Mouse (Mus musculus) lung, postnatal 0 days (tissue): Measurements from ENCODE around the gene Znrf3. TPM values are rescaled to one million over a fixed set of nuclear protein-coding genes. Genes with fewer than 3 reads are reported as not detected.

Experiments used
- ATAC-seq: fragments of 200-750 bp; cut with Nextera tagmentation; 2 replicates; pipeline ENCODE4 v1.8.0; 2017; ENCODE audit warnings: moderate library complexity
- DNase-seq: peaks from one replicate; pipeline ENCODE4 v3.0.0-alpha.2; 2016; ENCODE audit warnings: low spot score
- H3K27ac ChIP-seq: fragments of 300-500 bp; sonication (generic); 2 replicates; pipeline ENCODE4 v1.5.1; 2014; ENCODE audit warnings: antibody characterized with exemption, mild to moderate bottlenecking, low read length, mixed read lengths
- H3K27me3 ChIP-seq: fragments of 300-500 bp; sonication (generic); replicated peaks from 2 replicates; pipeline ENCODE4 v1.6.1; 2014; ENCODE audit warnings: low read length, mixed read lengths; ENCODE audit not compliant: insufficient read depth
- H3K36me3 ChIP-seq: fragments of 300-500 bp; sonication (generic); 2 replicates; pipeline ENCODE4 v1.6.1; 2014; ENCODE audit warnings: low read length, mixed read lengths; ENCODE audit not compliant: insufficient read depth
- H3K4me1 ChIP-seq: fragments of 300-500 bp; sonication (generic); 2 replicates; pipeline ENCODE4 v1.6.1; 2014; ENCODE audit warnings: antibody characterized with exemption, low read depth, low read length, mixed read lengths; ENCODE audit not compliant: insufficient read depth
- H3K4me2 ChIP-seq: fragments of 300-500 bp; sonication (generic); replicated peaks from 2 replicates; pipeline ENCODE4 v1.6.1; 2014; ENCODE audit warnings: low read depth, mild to moderate bottlenecking, low read length, moderate library complexity, mixed read lengths
- H3K4me3 ChIP-seq: fragments of 300-500 bp; sonication (generic); 2 replicates; pipeline ENCODE4 v1.5.1; 2014; ENCODE audit warnings: low read depth, low read length
- H3K9ac ChIP-seq: fragments of 300-500 bp; sonication (generic); replicated peaks from 2 replicates; pipeline ENCODE4 v1.6.1; 2014; ENCODE audit warnings: low read depth, mild to moderate bottlenecking
- H3K9me3 ChIP-seq: fragments of 300-500 bp; sonication (generic); 2 replicates; pipeline ENCODE4 v1.6.1; 2016; ENCODE audit warnings: low read length, mixed read lengths
- CTCF ChIP-seq: IDR thresholded peaks from 2 replicates; pipeline ENCODE4 v1.5.1; 2016; ENCODE audit warnings: antibody characterized with exemption, mild to moderate bottlenecking
- EP300 ChIP-seq: IDR thresholded peaks from 2 replicates; pipeline ENCODE4 v1.6.1; 2016; ENCODE audit warnings: antibody characterized with exemption, mild to moderate bottlenecking, control low read depth
- WGBS: fragments of 180-500 bp; shearing (Covaris S2); extraction: QIAGEN DNeasy Blood & Tissue Kit; methylation state at CpG from one replicate; pipeline ENCODE4 v1.1.7; 2014; 5-methylcytosine and 5-hydroxymethylcytosine counted together
- polyA plus RNA-seq: library from polyadenylated mRNA; unstranded; fragments of >200 nt; fragmentation: Nextera tagmentation; extraction: Ambion mirVana; gene quantifications from 2 replicates; pipeline ENCODE4 v1.2.1, GENCODE M21; 2015

Gene Znrf3
- polyA plus RNA-seq, 1 experiment from 2014 or later = 16.3 TPM

DNA sequence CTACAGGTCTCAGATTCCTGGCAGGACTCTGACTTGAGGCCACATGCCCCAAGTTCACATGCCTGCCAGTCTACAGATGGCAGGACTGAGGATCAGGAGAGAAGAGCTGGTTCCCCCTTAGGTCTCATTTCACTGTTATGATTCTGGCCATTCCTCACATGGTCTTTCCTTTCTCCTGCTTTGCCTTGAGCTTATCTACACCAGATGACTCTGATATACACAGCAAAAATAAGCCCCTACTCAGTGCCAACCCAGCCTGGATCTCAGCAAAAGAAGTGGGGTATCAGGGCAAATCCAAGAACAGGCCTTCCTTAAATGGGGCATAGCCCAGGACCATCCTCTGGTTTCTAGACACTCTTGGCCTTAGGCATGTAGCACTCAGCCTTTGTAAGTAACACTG is 21.6 kb downstream of the Znrf3 start:
- Histone ChIP-seq H3K4me3 (no peak overlapping the region), H3K36me3 (no peaks in the 10 kb centered on the region), H3K9me3 (no peaks in the 10 kb centered on the region), H3K4me1 (peaks cover 10% of the 10 kb centered on the region; the same call in 1 of the 2 replicates), H3K27ac (no peak overlapping the region), H3K4me2 (no peak overlapping the region), H3K9ac (no peak overlapping the region), H3K27me3 (no peaks in the 10 kb centered on the region)
- no peak for TF ChIP-seq CTCF
- no peak for TF ChIP-seq EP300
- ATAC-seq = no peak
- no peak for DNase-seq

DNA sequence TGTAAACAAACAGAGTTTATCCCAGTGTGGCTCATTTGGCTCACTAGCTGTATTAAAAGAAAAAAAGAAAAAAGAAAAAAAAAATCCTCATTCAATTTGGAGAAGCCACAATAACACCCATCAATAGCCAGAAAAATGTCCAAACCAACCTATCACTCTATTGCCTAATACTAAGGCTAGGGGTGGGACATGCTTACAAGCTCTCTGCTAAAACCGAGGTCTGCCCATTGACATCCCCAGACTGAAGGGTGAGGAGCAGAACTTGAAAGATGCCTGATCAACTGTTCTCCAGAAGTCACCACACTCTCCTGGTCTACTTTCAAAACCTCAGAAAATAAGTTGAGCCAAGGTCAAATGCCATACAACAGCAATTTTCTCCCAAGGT is 22.4 kb downstream of the Znrf3 start:
- H3K9ac ChIP-seq = no peak overlapping the region
- H3K9me3 ChIP-seq = no peaks in the 10 kb centered on the region
- no peaks in the 10 kb centered on the region for H3K27me3 ChIP-seq
- TF ChIP-seq CTCF (no peak), EP300 (no peak)
- no peak overlapping the region for H3K4me3 ChIP-seq
- H3K36me3 ChIP-seq = no peaks in the 10 kb centered on the region
- H3K4me2 ChIP-seq = no peak overlapping the region
- 0 out of 2 replicates have a peak overlapping the region, but pooled peaks have one; percentile 73 for H3K27ac ChIP-seq
- WGBS = 13% methylated on average over 1 of the region's 1 CpGs
- peaks cover 10% of the 10 kb centered on the region; the same call in 1 of the 2 replicates for H3K4me1 ChIP-seq
- no peak for DNase-seq
- peak; percentile 27 for ATAC-seq

DNA sequence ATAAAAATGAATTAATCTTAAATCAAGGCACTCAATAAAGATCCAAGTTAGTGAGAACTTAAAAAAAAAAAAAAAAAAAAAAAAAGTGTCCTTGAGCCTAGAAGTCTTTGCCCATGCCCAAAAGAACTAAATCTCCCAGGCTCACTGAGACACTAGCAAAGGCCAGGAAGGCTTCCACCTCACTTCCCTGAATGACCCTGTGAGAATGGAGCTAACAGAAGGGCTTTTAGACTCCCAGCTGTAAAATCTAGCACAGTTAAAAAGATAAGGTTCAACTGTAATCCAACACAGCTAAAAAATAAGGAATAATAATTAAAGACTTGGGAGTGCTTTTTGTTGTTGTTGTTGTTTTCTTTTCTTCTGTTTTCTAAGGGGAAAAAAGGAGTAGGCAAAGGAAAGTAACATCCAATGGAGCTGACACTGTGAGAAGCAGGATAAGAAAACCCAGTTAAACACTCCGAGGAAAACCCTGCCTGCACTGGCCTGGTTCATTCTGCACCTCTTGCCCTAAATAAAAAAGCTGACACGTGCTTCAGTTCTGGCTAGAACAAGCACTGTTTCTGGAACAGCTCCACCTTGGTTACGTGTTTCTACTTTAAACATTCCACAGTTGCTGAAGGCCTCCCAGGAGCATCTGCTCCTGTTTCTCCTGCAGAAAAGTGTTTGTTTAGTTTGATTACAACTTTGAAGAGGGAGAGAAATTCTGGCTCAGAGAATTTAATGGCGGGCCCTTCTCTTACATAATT is 23.0 kb downstream of the Znrf3 start:
- TF ChIP-seq CTCF = no peak
- no peak; the same call in 1 of the 2 replicates for TF ChIP-seq EP300
- no peak overlapping the region for H3K4me3 ChIP-seq
- H3K27me3 ChIP-seq = no peaks in the 10 kb centered on the region
- DNase-seq (peak; percentile 87), ATAC-seq (peak; percentile 88)
- H3K4me2 ChIP-seq = no peak overlapping the region
- no peaks in the 10 kb centered on the region for H3K9me3 ChIP-seq
- H3K9ac ChIP-seq = no peak overlapping the region
- peaks cover 12% of the 10 kb centered on the region; the same call in 1 of the 2 replicates for H3K4me1 ChIP-seq
- WGBS = 13% methylated on average over 4 of the region's 4 CpGs
- peak overlapping the region; percentile 73 for H3K27ac ChIP-seq
- H3K36me3 ChIP-seq = no peaks in the 10 kb centered on the region

DNA sequence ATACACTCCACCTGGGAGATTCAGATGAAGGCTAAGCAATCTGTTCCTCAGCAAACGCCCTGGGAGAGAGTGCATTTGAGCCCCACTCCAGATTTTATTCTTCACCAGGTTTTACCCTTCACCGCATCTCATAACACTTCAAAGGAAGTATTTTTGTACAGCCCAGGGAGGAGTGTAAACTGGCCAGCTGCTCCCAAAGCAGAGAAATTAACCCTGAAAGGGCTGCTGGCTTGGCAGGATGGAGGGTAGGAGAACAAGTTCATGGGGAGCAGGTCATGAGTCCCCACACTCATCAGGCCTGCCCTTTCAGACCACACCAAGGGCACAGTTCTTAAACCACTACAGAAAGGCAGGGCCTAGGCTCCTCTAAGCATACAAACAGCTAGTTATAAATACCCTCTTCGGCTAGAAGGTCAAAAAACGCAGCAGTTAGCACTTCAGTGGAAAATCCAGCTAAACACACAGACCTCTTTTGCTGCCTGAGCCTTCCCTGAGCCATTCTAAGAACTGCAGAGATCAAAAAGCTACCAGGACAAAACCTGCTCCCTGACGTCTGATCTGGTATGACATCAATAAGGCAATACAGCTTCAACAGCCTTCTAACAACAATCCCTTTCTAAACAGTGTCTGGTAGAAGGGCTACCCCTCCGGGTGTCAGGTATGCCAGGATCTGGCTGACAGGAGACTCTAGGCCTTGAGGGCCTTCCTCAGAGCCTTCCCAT is 28.9 kb downstream of the Znrf3 start:
- 6% methylated on average over 6 of the region's 6 CpGs for WGBS

DNA sequence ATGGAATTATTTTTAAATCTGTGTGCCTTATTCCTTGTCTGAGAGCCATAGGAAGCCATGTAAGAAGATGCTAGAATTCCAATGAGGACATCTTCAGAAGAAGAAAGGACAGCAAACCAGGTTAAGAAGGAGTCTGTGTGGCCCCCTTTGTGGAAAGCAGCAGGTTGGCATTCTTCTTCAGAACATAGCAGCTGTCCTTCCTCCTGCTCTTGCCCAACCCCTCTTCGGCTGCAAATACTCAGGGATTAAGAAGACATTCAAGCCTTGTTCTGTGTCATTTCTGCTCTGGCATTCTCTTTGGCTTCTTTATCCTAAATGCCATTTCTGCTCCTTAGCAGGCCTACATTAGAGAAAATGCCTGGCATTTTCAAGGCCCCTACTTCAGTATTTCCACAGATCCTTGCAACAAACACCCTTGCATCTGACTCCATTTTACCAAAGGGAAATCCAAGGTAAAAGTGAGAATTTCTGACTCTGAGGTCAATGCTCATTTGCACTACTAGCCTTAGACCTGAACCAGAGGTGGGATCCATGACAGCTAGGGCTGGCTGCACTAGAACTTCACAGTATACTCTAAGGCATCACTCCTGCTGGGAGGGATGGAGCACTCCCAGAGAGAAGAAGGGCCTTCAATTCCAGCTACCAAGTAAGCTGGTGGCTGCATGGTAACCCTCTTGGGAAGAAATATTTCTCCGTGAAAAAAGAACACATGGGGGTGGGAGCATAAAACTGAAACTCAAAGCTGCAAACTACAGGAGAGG is 29.6 kb downstream of the Znrf3 start:
- no peaks in the 10 kb centered on the region for H3K27me3 ChIP-seq
- 21% methylated on average over 2 of the region's 2 CpGs for WGBS
- DNase-seq (peak; percentile 26), ATAC-seq (no peak)
- TF ChIP-seq EP300 (no peak), CTCF (no peak)
- H3K4me2 ChIP-seq = no peak overlapping the region
- H3K9ac ChIP-seq = no peak overlapping the region
- H3K9me3 ChIP-seq = no peaks in the 10 kb centered on the region
- H3K4me3 ChIP-seq = no peak overlapping the region
- peaks cover 28% of the 10 kb centered on the region for H3K4me1 ChIP-seq
- peak overlapping the region; percentile 76 for H3K27ac ChIP-seq
- H3K36me3 ChIP-seq = no peaks in the 10 kb centered on the region

More for the DNA sequence above, 28.9 kb downstream of the Znrf3 start:
- DNase-seq (peak; percentile 87), ATAC-seq (peak; percentile 81)
- Histone ChIP-seq H3K4me3 (no peak overlapping the region), H3K27me3 (no peaks in the 10 kb centered on the region), H3K4me2 (no peak overlapping the region; the same call in 1 of the 2 replicates), H3K9me3 (no peaks in the 10 kb centered on the region), H3K27ac (peak overlapping the region; percentile 76), H3K9ac (no peak overlapping the region), H3K4me1 (peaks cover 28% of the 10 kb centered on the region), H3K36me3 (no peaks in the 10 kb centered on the region)
- no peak; the same call in 1 of the 2 replicates for TF ChIP-seq EP300
- TF ChIP-seq CTCF = no peak
